Mouse (Mus musculus) bone marrow macrophage, adult 2 months (primary cell): ENCODE results near the gene Rpl24.

Source experiments
- CTCF ChIP-seq: IDR thresholded peaks from 2 replicates; pipeline ENCODE4 v1.5.1; 2012; ENCODE audit warnings: low read depth, mild to moderate bottlenecking, low read length, moderate library complexity
- POLR2A ChIP-seq: IDR thresholded peaks from 2 replicates; pipeline ENCODE4 v1.6.1; 2012; ENCODE audit warnings: mild to moderate bottlenecking, low read depth, low read length, borderline replicate concordance

- no peak for TF ChIP-seq CTCF
- TF ChIP-seq POLR2A, result no peak
Observed at GRCm38 (mm10) chr16:55947266-55947665, 18.8 kb upstream of the Rpl24 start.
